Mouse (Mus musculus) embryonic facial prominence, embryonic 14.5 days (tissue): ENCODE data around the gene Kansl1. TPM values are rescaled to one million over a fixed set of nuclear protein-coding genes. Genes with fewer than 3 reads are reported as not detected.
"Not testable (repeated sequence)": the region's sequence is repeated elsewhere in the genome, so short reads cannot be mapped to it uniquely, and the experiment has no call there.

Source experiments
- ATAC-seq: fragments of 200-750 bp; cut with Nextera tagmentation; 2 replicates; pipeline ENCODE4 v1.8.0; 2017; ENCODE audit warnings: low read depth, moderate number of reproducible peaks, moderate TSS enrichment
- DNase-seq: peaks from one replicate; pipeline ENCODE4 v3.0.0-alpha.2; 2015; ENCODE audit warnings: low spot score
- H3K27ac ChIP-seq: fragments of 300-500 bp; sonication (generic); replicated peaks from 2 replicates; pipeline ENCODE4 v1.5.1; 2014; ENCODE audit warnings: low read depth, mild to moderate bottlenecking, low read length, moderate library complexity
- H3K27me3 ChIP-seq: fragments of 300-500 bp; sonication (generic); replicated peaks from 2 replicates; pipeline ENCODE4 v1.6.1; 2014; ENCODE audit warnings: low read length; ENCODE audit not compliant: control insufficient read depth, insufficient read depth
- H3K36me3 ChIP-seq: fragments of 300-500 bp; sonication (generic); 2 replicates; pipeline ENCODE4 v1.6.1; 2014; ENCODE audit warnings: low read length, mixed read lengths; ENCODE audit not compliant: control insufficient read depth, insufficient read depth
- H3K4me1 ChIP-seq: fragments of 300-500 bp; sonication (generic); 2 replicates; pipeline ENCODE4 v1.6.1; 2014; ENCODE audit warnings: antibody characterized with exemption, low read length; ENCODE audit not compliant: control insufficient read depth, insufficient read depth
- H3K4me2 ChIP-seq: fragments of 300-500 bp; sonication (generic); 2 replicates; pipeline ENCODE4 v1.6.1; 2014; ENCODE audit warnings: low read depth, mild to moderate bottlenecking, low read length, moderate library complexity, mixed read lengths
- H3K4me3 ChIP-seq: fragments of 300-500 bp; sonication (generic); 2 replicates; pipeline ENCODE4 v1.5.1; 2014; ENCODE audit warnings: low read depth, mild to moderate bottlenecking, low read length
- H3K9ac ChIP-seq: fragments of 300-500 bp; sonication (generic); 2 replicates; pipeline ENCODE4 v1.6.1; 2014; ENCODE audit warnings: low read depth, mild to moderate bottlenecking, low read length, moderate library complexity, mixed read lengths
- H3K9me3 ChIP-seq: fragments of 300-500 bp; sonication (generic); 2 replicates; pipeline ENCODE4 v1.6.1; 2016; ENCODE audit warnings: low read length; ENCODE audit not compliant: control insufficient read depth
- WGBS: fragments of 180-500 bp; shearing (Covaris S2); extraction: QIAGEN DNeasy Blood & Tissue Kit; methylation state at CpG from one replicate; pipeline ENCODE4 v1.1.7; 2014; 5-methylcytosine and 5-hydroxymethylcytosine counted together
- polyA plus RNA-seq: library from polyadenylated mRNA; unstranded; fragments of >200 nt; fragmentation: Nextera tagmentation; extraction: Ambion mirVana; gene quantifications from 2 replicates; pipeline ENCODE4 v1.2.1, GENCODE M21; 2014

Kansl1 gene
- polyA plus RNA-seq, 1 experiment from 2014 or later, result 26.0 TPM

DNA sequence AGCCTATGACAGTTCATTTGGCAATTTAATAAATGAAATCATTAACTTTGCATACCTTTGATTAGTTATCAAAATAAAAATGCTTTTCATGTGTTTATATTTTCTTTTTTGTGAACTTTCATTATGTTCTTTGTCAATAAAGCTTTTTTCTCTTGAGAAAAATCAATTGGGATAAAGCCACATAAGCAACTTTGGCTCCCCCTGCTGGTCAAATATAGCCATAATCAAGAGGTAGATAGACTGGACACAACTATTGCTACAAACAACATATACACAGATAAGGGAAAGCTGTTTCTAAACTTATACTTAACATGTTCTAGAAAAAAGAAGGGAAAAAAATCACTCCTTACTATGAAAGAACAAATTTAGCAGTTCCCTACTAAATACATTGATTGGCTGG is 7.1 kb downstream of the Kansl1 start:
- peaks cover under 1% of the 10 kb centered on the region; the same call in 1 of the 2 replicates for H3K4me1 ChIP-seq
- no peak overlapping the region for H3K4me3 ChIP-seq
- no peak overlapping the region for H3K4me2 ChIP-seq
- H3K9me3 ChIP-seq, result no peaks in the 10 kb centered on the region
- DNase-seq, result peak; percentile 82
- peaks cover 37% of the 10 kb centered on the region for H3K36me3 ChIP-seq
- H3K27ac ChIP-seq, result no peak overlapping the region
- no peaks in the 10 kb centered on the region for H3K27me3 ChIP-seq
- no peak for ATAC-seq
- H3K9ac ChIP-seq, result no peak overlapping the region

DNA sequence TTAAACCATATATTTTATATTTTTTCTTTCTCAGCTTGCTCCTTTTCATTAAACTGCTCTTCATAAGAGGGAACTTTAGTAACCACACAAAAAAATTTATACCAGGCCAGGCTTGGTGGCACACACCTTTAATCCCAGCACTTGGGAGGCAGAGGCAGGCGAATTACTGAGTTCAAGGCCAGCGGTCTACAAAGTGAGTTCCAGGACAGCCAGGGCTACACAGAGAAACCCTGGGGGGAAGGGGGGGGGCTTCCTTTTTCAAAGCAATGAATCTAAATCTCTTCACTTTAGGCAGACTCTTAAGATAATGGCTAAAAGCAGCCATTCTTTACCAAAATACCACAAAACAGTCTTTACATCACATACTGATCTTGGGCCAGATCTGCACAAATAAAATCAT is 9.0 kb downstream of the Kansl1 start:
- no peak for DNase-seq
- Histone ChIP-seq H3K9ac (no peak overlapping the region), H3K9me3 (no peaks in the 10 kb centered on the region), H3K27ac (no peak overlapping the region), H3K4me1 (no peaks in the 10 kb centered on the region), H3K27me3 (no peaks in the 10 kb centered on the region), H3K4me2 (no peak overlapping the region), H3K4me3 (no peak overlapping the region), H3K36me3 (peaks cover 29% of the 10 kb centered on the region)
- 89% methylated on average over 2 of the region's 2 CpGs for WGBS
- no peak for ATAC-seq

DNA sequence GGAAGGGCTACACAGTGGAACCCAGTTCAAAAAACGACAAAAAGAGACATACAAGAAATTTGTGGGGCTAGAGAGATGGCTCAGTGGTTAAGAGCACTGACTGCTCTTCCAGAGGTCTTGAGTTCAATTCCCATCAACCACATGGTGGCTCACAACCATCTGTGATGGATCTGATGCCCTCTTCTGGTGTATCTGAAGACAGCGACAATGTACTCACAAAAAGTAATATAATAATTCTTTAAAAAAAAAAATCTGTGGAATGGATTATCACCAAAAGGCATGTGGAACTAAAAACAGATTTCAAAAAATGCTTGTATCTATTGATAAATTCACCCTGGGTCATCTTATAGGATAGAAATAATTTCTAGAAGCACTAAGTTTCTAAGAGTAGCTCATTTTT is 10.2 kb downstream of the Kansl1 start:
- ATAC-seq (no peak), DNase-seq (no peak)
- Histone ChIP-seq H3K27me3 (no peaks in the 10 kb centered on the region), H3K9ac (no peak overlapping the region), H3K4me3 (no peak overlapping the region), H3K4me1 (no peaks in the 10 kb centered on the region), H3K4me2 (no peak overlapping the region), H3K36me3 (peaks cover 19% of the 10 kb centered on the region), H3K27ac (no peak overlapping the region), H3K9me3 (no peaks in the 10 kb centered on the region)
- 71% methylated on average over 2 of the region's 2 CpGs for WGBS

DNA sequence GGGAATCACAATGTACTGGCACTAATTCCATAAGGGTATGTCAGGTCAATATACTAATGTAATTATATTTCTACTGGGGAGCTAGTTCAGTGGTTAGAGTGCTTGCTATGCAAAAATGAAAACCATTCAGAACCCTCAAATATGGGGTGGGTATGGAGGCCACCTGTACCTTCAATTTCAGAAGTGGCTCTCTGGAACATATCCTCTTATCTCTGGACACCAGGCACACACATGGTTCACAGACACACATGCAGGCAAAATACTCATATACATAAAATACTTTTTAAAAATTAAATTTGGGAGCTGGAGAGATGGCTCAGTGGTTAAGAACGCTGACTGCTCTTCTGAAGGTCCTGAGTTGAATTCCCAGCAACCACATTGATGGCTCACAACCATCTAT is 16.0 kb downstream of the Kansl1 start:
- ATAC-seq (no peak), DNase-seq (no peak)
- no peak overlapping the region for H3K27ac ChIP-seq
- H3K9me3 ChIP-seq, result 0 out of 2 replicates have a peak, but pooled peaks cover 3% of the 10 kb centered on the region
- H3K4me1 ChIP-seq, result no peaks in the 10 kb centered on the region
- no peaks in the 10 kb centered on the region for H3K27me3 ChIP-seq
- no peak overlapping the region for H3K4me2 ChIP-seq
- H3K9ac ChIP-seq, result no peak overlapping the region
- no peaks in the 10 kb centered on the region for H3K36me3 ChIP-seq
- 100% methylated on average over 1 of the region's 1 CpGs for WGBS
- no peak overlapping the region for H3K4me3 ChIP-seq

DNA sequence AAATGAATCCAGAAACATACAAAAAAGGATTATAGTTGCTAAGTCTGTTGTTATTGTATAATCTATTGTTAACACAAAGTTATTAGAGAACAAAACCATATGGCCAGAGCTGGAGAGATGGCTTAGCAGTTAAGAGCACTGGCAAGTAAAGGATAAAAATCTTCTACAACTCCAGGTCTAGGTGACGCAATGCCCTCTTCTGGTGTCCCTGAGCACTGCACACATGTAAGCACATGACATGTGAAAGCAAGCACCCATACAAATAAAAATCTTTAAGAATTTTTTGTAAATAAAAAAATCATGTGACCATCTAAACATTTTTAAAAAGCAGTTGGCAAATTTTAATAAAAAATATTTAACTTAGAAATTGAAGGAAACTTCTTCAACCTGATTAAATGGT is 17.4 kb downstream of the Kansl1 start:
- ATAC-seq (no peak), DNase-seq (no peak)
- Histone ChIP-seq H3K4me2 (no peak overlapping the region), H3K9me3 (0 out of 2 replicates have a peak, but pooled peaks cover 3% of the 10 kb centered on the region), H3K27me3 (no peaks in the 10 kb centered on the region), H3K4me3 (no peak overlapping the region), H3K27ac (no peak overlapping the region), H3K9ac (no peak overlapping the region), H3K4me1 (no peaks in the 10 kb centered on the region), H3K36me3 (no peaks in the 10 kb centered on the region)
- 94% methylated on average over 1 of the region's 1 CpGs for WGBS

GRCm38 (mm10) chr11:104448499-104448898 is 20.2 kb downstream of the Kansl1 start:
- not testable (repeated sequence) for ATAC-seq, H3K27me3 ChIP-seq, DNase-seq, H3K4me3 ChIP-seq, H3K9ac ChIP-seq, H3K4me2 ChIP-seq, H3K36me3 ChIP-seq, H3K4me1 ChIP-seq, H3K9me3 ChIP-seq, H3K27ac ChIP-seq
- 57% methylated on average over 2 of the region's 2 CpGs for WGBS

- 72% methylated on average over 2 of the region's 2 CpGs for WGBS
- Histone ChIP-seq H3K9ac (no peak overlapping the region), H3K27me3 (no peaks in the 10 kb centered on the region), H3K4me1 (no peaks in the 10 kb centered on the region), H3K27ac (no peak overlapping the region), H3K4me3 (no peak overlapping the region), H3K36me3 (no peaks in the 10 kb centered on the region), H3K4me2 (no peak overlapping the region), H3K9me3 (0 out of 2 replicates have a peak, but pooled peaks cover 3% of the 10 kb centered on the region)
- DNase-seq (no peak), ATAC-seq (no peak)
Measured at GRCm38 (mm10) chr11:104445538-104445937, 23.1 kb downstream of the Kansl1 start.

DNA sequence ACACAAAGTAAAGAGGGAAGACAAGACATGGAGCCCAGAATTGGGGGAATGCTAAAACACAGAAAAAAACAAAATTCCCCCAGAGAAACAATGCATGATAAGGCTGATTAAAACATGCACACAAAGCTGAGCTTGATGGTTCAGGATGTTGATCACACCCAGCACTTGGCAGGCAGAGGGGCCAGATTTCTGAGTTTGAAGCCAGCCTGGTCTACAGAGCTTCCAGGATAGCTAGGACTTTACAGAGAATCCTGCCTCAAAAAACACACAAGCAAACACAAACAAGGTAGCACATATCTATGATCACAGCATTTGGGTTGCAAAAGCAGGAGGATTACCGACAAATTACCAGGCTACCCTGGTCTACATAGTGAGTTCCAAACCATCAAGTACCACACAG is 23.6 kb downstream of the Kansl1 start:
- 0 out of 2 replicates have a peak, but pooled peaks cover 3% of the 10 kb centered on the region for H3K9me3 ChIP-seq
- no peak overlapping the region for H3K4me3 ChIP-seq
- no peak overlapping the region for H3K4me2 ChIP-seq
- H3K27ac ChIP-seq, result no peak overlapping the region
- no peak overlapping the region for H3K9ac ChIP-seq
- no peaks in the 10 kb centered on the region for H3K36me3 ChIP-seq
- ATAC-seq, result no peak
- 89% methylated on average over 1 of the region's 1 CpGs for WGBS
- no peaks in the 10 kb centered on the region for H3K27me3 ChIP-seq
- no peak for DNase-seq
- no peaks in the 10 kb centered on the region for H3K4me1 ChIP-seq

- Histone ChIP-seq H3K36me3 (no peaks in the 10 kb centered on the region), H3K4me1 (0 out of 2 replicates have a peak, but pooled peaks cover 11% of the 10 kb centered on the region), H3K9ac (peak overlapping the region; percentile 99), H3K4me2 (peak overlapping the region; percentile 80), H3K9me3 (no peaks in the 10 kb centered on the region), H3K4me3 (peak overlapping the region; percentile 88), H3K27ac (peak overlapping the region; percentile 100), H3K27me3 (no peaks in the 10 kb centered on the region)
- WGBS, result 50% methylated on average over 2 of the region's 2 CpGs
- DNase-seq (no peak), ATAC-seq (no peak)
Measured at GRCm38 (mm10) chr11:104443359-104443758, 25.3 kb downstream of the Kansl1 start.
